Mouse (Mus musculus) megakaryocyte, embryonic 14.5 days (primary cell): ENCODE data around the gene Il9. TPM values are rescaled to one million over a fixed set of nuclear protein-coding genes. Genes with fewer than 3 reads are reported as not detected.

Experiments
- H3K27me3 ChIP-seq: replicated peaks from 2 replicates; pipeline ENCODE3; 2012; ENCODE audit warnings: inconsistent platforms
- H3K36me3 ChIP-seq: replicated peaks from 2 replicates; pipeline ENCODE3; 2012; ENCODE audit warnings: low read length, inconsistent platforms, mixed read lengths
- H3K4me1 ChIP-seq: 2 replicates; pipeline ENCODE4 v1.6.1; 2012; ENCODE audit warnings: inconsistent platforms
- H3K4me3 ChIP-seq: replicated peaks from 2 replicates; pipeline ENCODE3; 2012; ENCODE audit warnings: moderate library complexity, mild to moderate bottlenecking, inconsistent platforms
- H3K9me3 ChIP-seq: 2 replicates; pipeline ENCODE4 v1.6.1; 2012; ENCODE audit warnings: inconsistent platforms
- FLI1 ChIP-seq: IDR thresholded peaks from 2 replicates; pipeline ENCODE4 v1.6.1; 2012; ENCODE audit warnings: low read length, inconsistent platforms, mixed read lengths
- GATA1 ChIP-seq: IDR thresholded peaks from 3 replicates; pipeline ENCODE4 v1.6.1; 2012; ENCODE audit warnings: mixed read lengths, low read length, inconsistent platforms, borderline replicate concordance
- polyA plus RNA-seq: library from polyadenylated mRNA; stranded (reverse); fragments of >175 nt; gene quantifications from 2 replicates; pipeline ENCODE4 v1.2.3, GENCODE M21; 2012; ENCODE audit warnings: low replicate concordance; ENCODE audit not compliant: insufficient read depth

Il9 gene
- polyA plus RNA-seq, 1 experiment = not detected

- Histone ChIP-seq H3K9me3 (no peaks in the 10 kb centered on the region), H3K27me3 (peaks cover 66% of the 10 kb centered on the region), H3K4me1 (peaks cover 3% of the 10 kb centered on the region; the same call in 1 of the 2 replicates), H3K36me3 (no peaks in the 10 kb centered on the region), H3K4me3 (no peak overlapping the region)
- TF ChIP-seq GATA1 (no peak), FLI1 (no peak)
These were observed 49.5 kb downstream of the Il9 start for GRCm38 (mm10) chr13:56432496-56432895.

Other genes starting within 250 kb of the Il9 start
- not detected in 2 replicates for gene Neurog1, start 230.1 kb downstream of the Il9 start, polyA plus RNA-seq
- gene Cxcl14, start 185.7 kb downstream of the Il9 start, polyA plus RNA-seq = 1.7 TPM in 1 of 2 replicates, not detected in the other
- gene Gm3045, start 55.7 kb downstream of the Il9 start, polyA plus RNA-seq = not detected in 2 replicates
- not detected in 2 replicates for gene Slc25a48, start 43.9 kb downstream of the Il9 start, polyA plus RNA-seq
- gene Fbxl21, start 40.2 kb upstream of the Il9 start, polyA plus RNA-seq = not detected in 2 replicates
- not detected in 2 replicates for gene Lect2, start 66.3 kb upstream of the Il9 start, polyA plus RNA-seq
- 7.2 TPM in 1 of 2 replicates, not detected in the other for gene Tgfbi, start 127.3 kb upstream of the Il9 start, polyA plus RNA-seq
- gene Smad5, start 220.8 kb upstream of the Il9 start, polyA plus RNA-seq = 0.86 TPM in 1 of 2 replicates, not detected in the other